Mouse (Mus musculus): ENCODE data around the gene Msh3.

Msh3 gene

GRCm38 (mm10) chr13:92330621-92331020 is 24.2 kb downstream of the Msh3 start:
- no peak for DNase-seq (ENCODE audit: low read depth)

- no peak for DNase-seq (ENCODE audit: low read depth)
Measured at GRCm38 (mm10) chr13:92328000-92328399, 26.8 kb downstream of the Msh3 start.

GRCm38 (mm10) chr13:92326030-92326429 is 28.8 kb downstream of the Msh3 start:
- no peak for DNase-seq (ENCODE audit: low read depth)

GRCm38 (mm10) chr13:92320770-92321169 is 34.0 kb downstream of the Msh3 start:
- DNase-seq (ENCODE audit: low read depth) = no peak

GRCm38 (mm10) chr13:92314613-92315012 is 40.2 kb downstream of the Msh3 start:
- no peak for DNase-seq (ENCODE audit: low read depth)

- no peak for DNase-seq (ENCODE audit: low read depth)
Measured at GRCm38 (mm10) chr13:92305680-92306079, 49.1 kb downstream of the Msh3 start, which contains the start of gene Gm20379. Gm20379 (plus strand) TSS chr13:92305980.

DNA sequence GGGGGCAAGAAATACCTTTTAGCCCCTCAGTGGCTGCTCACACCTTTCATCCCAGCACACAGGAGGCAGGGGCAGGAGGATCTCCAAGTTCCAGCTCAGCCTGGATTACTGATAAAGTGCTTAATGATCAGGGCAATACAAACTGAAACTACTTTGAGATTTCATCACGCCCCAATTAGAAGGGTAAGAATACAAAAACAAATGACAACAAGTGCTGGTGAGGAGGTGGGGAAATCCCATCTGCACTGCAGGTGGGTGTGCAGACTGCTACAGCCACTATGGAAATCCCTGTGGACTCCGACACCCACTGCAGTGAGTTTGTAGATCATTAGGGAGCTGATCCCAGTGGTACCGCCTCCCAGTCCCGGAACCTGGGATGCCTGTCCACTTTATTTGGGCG is 50.5 kb downstream of the Msh3 start:
- DNase-seq (ENCODE audit: low read depth) = no peak

DNA sequence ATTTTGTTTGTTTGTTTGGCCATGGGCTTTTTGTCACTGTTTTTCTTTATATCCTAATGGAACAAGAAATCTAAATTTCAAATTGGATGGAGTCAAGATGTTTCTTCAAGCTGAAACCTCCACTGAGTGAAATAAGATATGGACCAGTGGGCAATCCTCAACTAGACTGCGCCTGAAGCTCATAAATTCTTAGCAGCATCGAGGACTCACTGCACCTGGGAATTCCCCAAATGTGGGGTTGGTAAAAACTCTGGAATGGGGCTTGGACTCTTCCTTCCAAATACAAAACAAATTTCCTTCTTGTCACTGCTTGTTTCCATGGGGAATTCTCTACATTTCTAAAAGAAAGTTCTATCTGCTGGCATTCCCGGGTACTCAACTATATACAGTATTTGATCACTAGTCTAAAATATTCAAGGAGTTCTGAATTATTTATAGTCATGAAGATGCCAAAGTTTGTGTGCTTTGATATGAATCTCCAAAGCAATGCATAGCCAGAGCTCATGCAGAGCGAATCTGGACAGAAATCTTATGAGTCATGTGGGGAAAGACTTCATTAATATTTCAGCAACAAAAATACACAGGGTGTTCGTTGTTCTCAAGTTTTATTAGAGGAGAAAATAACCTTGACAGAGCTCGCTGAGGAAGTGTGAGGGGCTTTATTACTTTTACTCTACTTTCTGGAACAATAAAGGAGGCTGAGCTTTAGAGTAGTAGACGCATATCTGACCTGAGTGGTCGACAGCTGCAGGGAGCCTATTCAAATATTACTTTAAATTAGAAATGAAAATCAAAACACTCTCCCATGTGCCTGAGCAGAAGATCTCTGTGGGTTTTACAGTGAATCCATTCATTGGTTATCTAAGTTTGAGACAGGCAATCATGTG is 51.5 kb downstream of the Msh3 start:
- no peak for DNase-seq (ENCODE audit: low read depth)

GRCm38 (mm10) chr13:92302466-92302865 is 52.3 kb downstream of the Msh3 start:
- no peak for DNase-seq (ENCODE audit: low read depth)

DNA sequence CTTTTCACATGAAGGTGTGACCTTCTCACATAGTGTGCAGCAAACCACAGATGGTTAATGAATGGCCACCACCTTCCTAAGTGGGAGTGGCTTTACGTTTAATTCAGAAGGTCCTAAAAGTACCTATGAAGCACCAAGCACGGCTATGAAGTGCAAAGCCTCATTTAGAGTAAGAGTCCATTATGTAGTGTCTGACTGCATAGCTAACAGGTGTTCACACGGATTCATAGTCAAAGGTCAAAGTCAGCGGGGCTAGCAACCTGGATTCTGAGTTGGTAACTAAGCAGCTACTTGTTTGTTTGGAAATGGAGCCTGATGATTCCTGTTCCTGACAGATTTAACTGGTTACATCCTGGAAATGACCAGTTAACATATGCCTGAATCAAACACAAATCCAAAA is 53.0 kb downstream of the Msh3 start:
- no peak for DNase-seq (ENCODE audit: low read depth)

- DNase-seq (ENCODE audit: low read depth) = no peak
Measured at GRCm38 (mm10) chr13:92299522-92299921, 55.3 kb downstream of the Msh3 start.

DNA sequence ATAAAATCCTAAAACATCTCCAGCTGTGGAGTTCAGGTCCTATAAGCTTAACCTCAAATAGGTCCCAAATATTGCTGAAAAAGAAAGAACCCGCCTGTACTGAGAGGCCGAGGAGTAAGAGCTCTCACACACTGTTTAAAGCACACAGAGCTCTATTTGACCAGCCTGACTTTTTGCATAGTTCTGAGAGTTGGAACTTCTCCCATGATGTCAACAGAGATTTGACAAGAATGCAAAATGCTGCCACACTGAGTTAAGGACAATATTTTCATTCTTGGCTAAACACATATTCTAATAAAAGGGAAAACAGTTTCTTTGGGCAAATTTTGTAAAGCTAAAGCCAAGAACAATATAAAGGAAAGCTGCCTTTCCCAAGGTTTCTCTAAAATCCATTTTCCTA is 57.8 kb downstream of the Msh3 start:
- no peak for DNase-seq (ENCODE audit: low read depth)

GRCm38 (mm10) chr13:92296490-92296889 is 58.3 kb downstream of the Msh3 start:
- DNase-seq (ENCODE audit: low read depth) = no peak

GRCm38 (mm10) chr13:92293883-92294282 is 60.9 kb downstream of the Msh3 start:
- no peak for DNase-seq (ENCODE audit: low read depth)

DNA sequence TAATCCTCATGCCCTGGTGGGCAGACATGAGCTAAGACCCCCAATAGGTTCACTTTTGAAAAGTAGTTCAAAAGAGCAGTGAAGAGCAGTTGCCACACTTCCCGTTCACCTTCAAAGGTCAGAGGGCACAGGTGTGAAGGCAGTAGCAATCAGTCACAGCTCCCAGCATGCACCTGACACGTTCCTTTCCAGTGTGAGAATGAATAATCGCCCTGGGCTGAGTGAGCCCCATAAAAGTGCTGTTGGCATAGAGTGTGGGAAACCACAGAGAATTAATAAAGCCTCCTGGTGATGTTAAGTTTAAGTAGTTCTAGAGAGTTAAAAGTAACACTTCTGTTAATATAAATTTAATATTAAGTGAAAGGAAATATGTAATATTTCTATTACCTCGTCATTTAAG is 63.2 kb downstream of the Msh3 start:
- no peak for DNase-seq (ENCODE audit: low read depth)

DNA sequence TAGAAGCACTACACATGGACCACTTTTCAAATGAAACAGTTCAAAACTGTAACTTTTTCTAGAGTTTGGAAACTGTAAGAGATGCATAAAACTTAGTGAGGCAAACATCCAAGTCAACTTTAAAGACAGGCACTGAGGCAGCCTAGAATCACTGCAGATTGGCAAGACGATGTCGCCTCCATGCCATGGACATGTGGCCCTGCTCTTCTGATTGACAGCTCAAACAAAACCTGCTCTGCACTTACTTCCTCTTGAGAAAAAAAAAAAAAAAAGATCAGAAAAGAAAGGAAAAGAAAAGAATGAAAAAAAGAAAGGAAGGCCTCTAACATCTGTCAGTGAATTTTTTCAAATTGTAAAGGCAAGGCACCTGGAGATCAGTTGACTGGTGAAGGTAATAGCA is 77.8 kb downstream of the Msh3 start:
- DNase-seq (ENCODE audit: low read depth) = no peak

- no peak for DNase-seq (ENCODE audit: low read depth)
Measured at GRCm38 (mm10) chr13:92275292-92275691, 79.5 kb downstream of the Msh3 start.

- no peak for DNase-seq (ENCODE audit: low read depth)
Measured at GRCm38 (mm10) chr13:92274274-92275198, 80.3 kb downstream of the Msh3 start.

GRCm38 (mm10) chr13:92267076-92267475 is 87.7 kb downstream of the Msh3 start:
- DNase-seq (ENCODE audit: low read depth) = no peak

DNA sequence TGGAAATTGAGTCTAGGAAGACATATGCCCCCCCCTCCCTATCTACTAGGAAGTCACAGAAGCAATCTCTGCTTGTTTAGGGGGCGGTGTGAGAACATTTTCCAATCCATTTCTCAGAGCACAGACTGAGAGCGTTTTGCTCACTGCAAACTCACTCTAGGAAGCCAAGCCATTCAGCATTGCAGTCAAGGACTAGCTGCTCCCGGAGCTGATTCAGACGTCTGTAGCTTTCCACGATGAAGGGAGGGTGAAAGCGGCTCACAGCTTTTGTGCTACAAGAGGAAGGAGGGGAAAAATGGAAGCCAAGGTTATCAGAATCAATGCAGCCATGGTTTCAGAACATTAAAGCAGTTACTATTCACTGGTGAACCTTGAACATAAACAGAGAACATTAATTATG is 91.2 kb downstream of the Msh3 start:
- DNase-seq (ENCODE audit: low read depth) = no peak

DNA sequence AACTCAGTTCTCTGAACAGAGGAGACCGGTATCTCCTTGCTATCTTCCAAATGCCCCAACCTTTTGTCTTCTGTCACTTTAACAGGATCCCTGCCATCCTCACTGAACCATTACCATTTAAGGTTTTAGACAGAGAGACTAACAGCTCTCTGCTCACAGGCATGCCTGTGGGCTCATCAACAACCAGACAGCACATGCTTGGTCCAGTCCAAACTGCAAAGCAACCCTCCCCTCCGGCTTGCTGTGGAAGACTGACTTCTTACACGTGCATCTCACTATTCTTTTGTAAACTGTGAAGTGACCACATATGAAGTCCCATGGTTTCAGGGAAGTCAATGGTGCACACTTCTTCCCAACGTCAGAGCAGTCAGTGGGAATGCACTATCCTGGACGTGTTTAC is 93.5 kb downstream of the Msh3 start:
- no peak for DNase-seq (ENCODE audit: low read depth)

DNA sequence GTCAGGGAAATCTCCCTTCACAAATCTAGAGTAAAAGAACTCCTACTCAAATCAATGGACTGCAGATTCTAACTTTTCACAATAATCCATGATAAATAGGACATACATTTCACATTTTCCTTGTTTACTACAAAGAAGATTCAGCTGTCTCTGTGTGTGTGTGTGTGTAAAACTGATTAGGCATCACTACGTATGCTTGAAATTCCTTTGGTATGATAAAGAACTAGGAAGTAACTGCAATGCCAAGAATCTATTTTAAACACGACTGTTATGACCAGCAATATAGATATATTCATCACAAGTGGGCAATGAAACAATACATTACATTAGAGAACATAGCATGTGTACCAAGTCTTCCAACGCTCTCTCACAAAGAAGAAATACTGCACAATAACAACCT is 99.3 kb downstream of the Msh3 start:
- no peak for DNase-seq (ENCODE audit: low read depth)

DNA sequence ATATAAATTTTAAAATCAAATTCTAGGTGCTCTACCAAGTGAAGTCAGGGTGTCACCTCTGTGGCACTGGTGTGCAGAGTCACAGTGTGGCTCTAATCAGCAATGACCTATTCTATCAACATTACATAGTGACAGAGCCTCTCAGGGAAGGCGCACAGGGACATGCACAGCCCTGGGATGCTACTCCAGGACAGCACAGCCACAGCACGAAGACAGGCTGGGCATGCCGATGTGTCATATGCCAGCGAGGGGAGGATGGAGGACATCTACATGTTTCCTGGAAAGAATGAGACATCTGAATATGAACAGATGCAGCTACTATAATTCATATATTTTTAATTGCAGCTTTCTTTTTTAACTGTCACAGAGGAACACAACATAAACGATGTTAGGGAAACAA is 101.0 kb downstream of the Msh3 start:
- no peak for DNase-seq (ENCODE audit: low read depth)
